Comparison of ENCODE assay signal across 8 mouse cellular contexts in genomic region chr1:177684901-177685300, GRCm38 (mm10). TPM values are rescaled to one million over a fixed set of nuclear protein-coding genes. Genes with fewer than 3 reads are reported as not detected.
DNase-seq lines count a peak whose midpoint lies in the region; ATAC-seq lines count a peak whose summit lies in the region.

No protein-coding gene starts in this region.

- H3K27me3 ChIP-seq in forebrain, embryonic 12.5 days = no peaks in the 10 kb centered on the region
- H3K27me3 ChIP-seq in forebrain, embryonic 10.5 days (ENCODE audit: poor library complexity, severe bottlenecking) = no peaks in the 10 kb centered on the region
- no peaks in the 10 kb centered on the region for H3K27me3 ChIP-seq in hindbrain, embryonic 16.5 days (replicated peaks; ENCODE audit: control insufficient read depth, insufficient read depth, low read length)

- H3K4me2 ChIP-seq in forebrain, embryonic 12.5 days = no peak overlapping the region
- no peak overlapping the region for H3K4me2 ChIP-seq in hindbrain, embryonic 16.5 days (ENCODE audit: low read length)

- WGBS in forebrain, embryonic 12.5 days = 12% methylated on average over 3 of the region's 3 CpGs
- 15% methylated on average over 3 of the region's 3 CpGs for WGBS in forebrain, embryonic 10.5 days
- WGBS in hindbrain, embryonic 16.5 days = 8% methylated on average over 3 of the region's 3 CpGs

- H3K4me1 ChIP-seq in forebrain, embryonic 12.5 days = peaks cover 16% of the 10 kb centered on the region
- peaks cover 17% of the 10 kb centered on the region for H3K4me1 ChIP-seq in forebrain, embryonic 10.5 days
- H3K4me1 ChIP-seq in hindbrain, embryonic 16.5 days (ENCODE audit: control insufficient read depth, insufficient read depth, low read depth, low read length) = no peaks in the 10 kb centered on the region; the same call in 1 of the 2 replicates

- no peaks in the 10 kb centered on the region for H3K9me3 ChIP-seq in forebrain, embryonic 12.5 days
- no peaks in the 10 kb centered on the region for H3K9me3 ChIP-seq in forebrain, embryonic 10.5 days
- no peaks in the 10 kb centered on the region for H3K9me3 ChIP-seq in hindbrain, embryonic 16.5 days (ENCODE audit: control insufficient read depth, low read length)

- DNase-seq in forebrain, embryonic 10.5 days (ENCODE audit: extremely low spot score, low spot score) = no peak
- peak; percentile 39 for DNase-seq in right cerebral cortex, adult 18-20 months
- DNase-seq in right cerebral cortex, postnatal 14 days = no peak
- DNase-seq in cerebellum, adult 9-10 months = peak; percentile 86
- no peak for DNase-seq in yolk sac, embryonic 10.5 days (ENCODE audit: low spot score)

- H3K27ac ChIP-seq in forebrain, embryonic 12.5 days = no peak overlapping the region
- no peak overlapping the region for H3K27ac ChIP-seq in forebrain, embryonic 10.5 days
- H3K27ac ChIP-seq in hindbrain, embryonic 16.5 days (ENCODE audit: low read depth, low read length) = no peak overlapping the region

- ATAC-seq in forebrain, embryonic 12.5 days (ENCODE audit: low FRiP score) = peak; percentile 73; the same call in 1 of the 2 replicates
- peak; percentile 74; the same call in 1 of the 2 replicates for ATAC-seq in hindbrain, embryonic 16.5 days
- 0 out of 2 replicates have a peak, but pooled peaks have one; percentile 36 for ATAC-seq in monocyte, adult 5-6 weeks (replicated peaks; ENCODE audit: insufficient number of reproducible peaks, low FRiP score, low TSS enrichment, poor library complexity, severe bottlenecking)

- H3K9ac ChIP-seq in forebrain, embryonic 12.5 days = no peak overlapping the region
- no peak overlapping the region for H3K9ac ChIP-seq in hindbrain, embryonic 16.5 days (ENCODE audit: low read depth, low read length)

- no peaks in the 10 kb centered on the region for H3K36me3 ChIP-seq in forebrain, embryonic 12.5 days (replicated peaks)
- H3K36me3 ChIP-seq in forebrain, embryonic 10.5 days (replicated peaks) = no peaks in the 10 kb centered on the region
- no peaks in the 10 kb centered on the region for H3K36me3 ChIP-seq in hindbrain, embryonic 16.5 days (ENCODE audit: control insufficient read depth, insufficient read depth, low read length)

- H3K4me3 ChIP-seq in forebrain, embryonic 12.5 days (replicated peaks) = no peak overlapping the region
- H3K4me3 ChIP-seq in forebrain, embryonic 10.5 days = no peak overlapping the region
- no peak overlapping the region for H3K4me3 ChIP-seq in hindbrain, embryonic 16.5 days (ENCODE audit: low read length)

RNA-seq across cellular contexts. Expression of gene 1700016C15Rik, which starts 44.7 kb away (rescaled TPM):
- polyA plus RNA-seq in forebrain, embryonic 12.5 days (2016; fragmentation: Nextera tagmentation; extraction: Ambion mirVana) = 0.27 TPM in 1 of 2 replicates, not detected in the other
- polyA plus RNA-seq in forebrain, embryonic 10.5 days (2016; fragmentation: Nextera tagmentation; extraction: Ambion mirVana) = not detected in 2 replicates
- not detected in 2 replicates for polyA plus RNA-seq in hindbrain, embryonic 16.5 days (2015; fragmentation: Nextera tagmentation; extraction: Ambion mirVana)
- not detected in 3 replicates for total RNA-seq in monocyte, adult 5-6 weeks (2017)

Comparison
In these comparisons a context has a peak if more than half of its experiments do, and no peak if none do; other contexts are left out.
1. DNase-seq: peak in right cerebral cortex, adult 18-20 months (single experiment) and cerebellum, adult 9-10 months (single experiment); none in forebrain, embryonic 10.5 days (single experiment), right cerebral cortex, postnatal 14 days (single experiment) and yolk sac, embryonic 10.5 days (single experiment).
2. Peak in every context shown above with its lines, with median percentiles within 50 percentile points of each other: ATAC-seq.